Mouse (Mus musculus) bone marrow, adult 2 months (tissue): ENCODE measurements around the gene Crebrf. TPM values are rescaled to one million over a fixed set of nuclear protein-coding genes. Genes with fewer than 3 reads are reported as not detected.

Source experiments
- H3K27ac ChIP-seq: fragments of 200-500 bp; 2 replicates; pipeline ENCODE4 v1.5.1; 2012; ENCODE audit warnings: low read depth, mild to moderate bottlenecking, control low read depth, inconsistent platforms, low read length; ENCODE audit not compliant: control insufficient read depth, poor library complexity, insufficient read depth
- H3K4me1 ChIP-seq: fragments of 200-500 bp; 2 replicates; pipeline ENCODE4 v1.6.1; 2011; ENCODE audit warnings: low read length; ENCODE audit not compliant: control insufficient read depth, insufficient read depth
- H3K4me3 ChIP-seq: fragments of 200-500 bp; replicated peaks from 2 replicates; pipeline ENCODE3; 2011; ENCODE audit warnings: mild to moderate bottlenecking, low read depth, low read length, control low read depth; ENCODE audit not compliant: control insufficient read depth
- CTCF ChIP-seq: fragments of 200-500 bp; IDR thresholded peaks from 2 replicates; pipeline ENCODE4 v1.5.1; 2011; ENCODE audit warnings: low read length, control low read depth; ENCODE audit not compliant: control insufficient read depth, insufficient read depth
- POLR2A ChIP-seq: fragments of 200-500 bp; IDR thresholded peaks from 2 replicates; pipeline ENCODE4 v1.6.1; 2011; ENCODE audit warnings: low read depth, mild to moderate bottlenecking, control low read depth, low read length, borderline replicate concordance; ENCODE audit not compliant: control insufficient read depth
- WGBS: fragments of 180-500 bp; shearing (Covaris S2); methylation state at CpG from one replicate; pipeline ENCODE4 v1.1.7; 2018; 5-methylcytosine and 5-hydroxymethylcytosine counted together
- polyA plus RNA-seq: library from polyadenylated mRNA; stranded (reverse); fragments of >200 nt; gene quantifications from 2 replicates; pipeline ENCODE4 v1.2.4, GENCODE M21; 2011; ENCODE audit warnings: low replicate concordance; ENCODE audit not compliant: missing spikeins, insufficient read depth, insufficient read length

The Crebrf gene
- polyA plus RNA-seq, 1 experiment, result 28.1 TPM

DNA sequence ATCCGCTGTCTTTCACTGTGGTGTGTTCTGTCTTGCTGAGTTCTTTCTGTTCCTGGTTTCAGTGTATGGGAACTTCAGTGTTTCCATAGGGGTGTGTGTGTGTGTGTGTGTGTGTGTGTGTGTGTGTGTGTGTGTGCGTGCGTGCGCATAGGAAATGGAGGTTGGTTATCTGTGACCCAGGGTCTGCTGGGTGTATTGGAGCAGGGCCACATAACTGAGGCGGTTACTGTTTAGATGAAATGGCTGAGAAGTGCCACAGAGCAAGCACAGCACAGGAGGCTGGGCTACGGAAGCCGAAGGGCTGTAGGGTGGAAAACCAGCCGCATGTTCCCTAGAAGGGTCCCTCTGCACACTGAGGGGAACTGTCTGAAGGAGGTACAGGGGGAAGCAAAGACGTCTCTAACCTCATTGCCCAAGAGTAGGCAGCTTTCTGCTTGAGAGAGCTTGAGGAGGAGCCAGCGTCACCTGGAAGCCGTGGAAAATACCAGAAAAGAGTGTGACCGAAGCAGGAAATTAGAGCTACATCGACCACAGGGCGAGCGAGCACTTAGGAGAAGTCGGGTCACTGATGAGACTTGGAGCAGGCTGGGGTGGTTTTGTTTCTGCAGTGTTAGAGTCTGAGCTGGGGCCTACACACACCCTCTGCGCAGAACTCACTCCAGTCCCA, 29.0 kb upstream of the Crebrf start:
- 61% methylated on average over 17 of the region's 17 CpGs for WGBS

GRCm38 (mm10) chr17:26688795-26689735, 26.4 kb upstream of the Crebrf start:
- WGBS, result 76% methylated on average over 8 of the region's 8 CpGs
- no peaks in the 10 kb centered on the region; the same call in none of the 2 replicates for H3K4me1 ChIP-seq
- H3K4me3 ChIP-seq, result no peak overlapping the region
- no peak overlapping the region for H3K27ac ChIP-seq
- TF ChIP-seq CTCF (no peak), POLR2A (no peak)

More for the DNA sequence above, 29.0 kb upstream of the Crebrf start:
- no peak overlapping the region for H3K4me3 ChIP-seq
- H3K27ac ChIP-seq, result no peak overlapping the region
- H3K4me1 ChIP-seq, result no peaks in the 10 kb centered on the region; the same call in none of the 2 replicates
- TF ChIP-seq POLR2A (no peak), CTCF (no peak)

GRCm38 (mm10) chr17:26689810-26690209, 25.6 kb upstream of the Crebrf start:
- no peak overlapping the region for H3K27ac ChIP-seq

GRCm38 (mm10) chr17:26690236-26690635, 25.2 kb upstream of the Crebrf start:
- no peak overlapping the region for H3K4me3 ChIP-seq
- H3K27ac ChIP-seq, result no peak overlapping the region
- WGBS, result 82% methylated on average over 5 of the region's 5 CpGs
- TF ChIP-seq POLR2A, result no peak
- TF ChIP-seq CTCF, result no peak
- H3K4me1 ChIP-seq, result no peaks in the 10 kb centered on the region; the same call in none of the 2 replicates

More at GRCm38 (mm10) chr17:26689810-26690209, 25.6 kb upstream of the Crebrf start:
- WGBS, result 76% methylated on average over 2 of the region's 2 CpGs
- TF ChIP-seq POLR2A, result no peak
- TF ChIP-seq CTCF, result no peak
- Histone ChIP-seq H3K4me1 (no peaks in the 10 kb centered on the region; the same call in none of the 2 replicates), H3K4me3 (no peak overlapping the region)

DNA sequence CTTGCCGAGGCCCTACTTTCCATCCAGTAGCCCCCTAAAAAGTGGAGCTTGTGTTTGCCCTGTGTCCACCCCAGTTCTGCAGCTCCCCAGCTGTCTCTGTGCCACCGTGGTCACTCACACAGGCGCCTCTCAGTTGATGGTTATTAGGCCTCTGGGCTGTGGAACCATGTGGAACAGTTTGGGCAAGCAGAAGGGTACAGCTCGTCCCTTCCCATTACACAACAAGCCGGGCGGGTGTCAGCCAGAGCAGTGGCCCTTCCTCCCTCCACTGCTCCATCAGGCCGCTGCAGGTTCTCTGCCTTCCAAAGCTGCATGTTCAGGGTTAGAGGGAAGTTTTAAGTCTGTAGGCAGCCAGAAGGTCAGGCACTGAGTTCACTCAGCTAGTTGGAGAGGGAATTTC, 24.3 kb upstream of the Crebrf start:
- 61% methylated on average over 7 of the region's 7 CpGs for WGBS
- Histone ChIP-seq H3K4me3 (no peak overlapping the region), H3K4me1 (no peaks in the 10 kb centered on the region; the same call in none of the 2 replicates), H3K27ac (no peak overlapping the region)
- TF ChIP-seq POLR2A (no peak), CTCF (no peak)

DNA sequence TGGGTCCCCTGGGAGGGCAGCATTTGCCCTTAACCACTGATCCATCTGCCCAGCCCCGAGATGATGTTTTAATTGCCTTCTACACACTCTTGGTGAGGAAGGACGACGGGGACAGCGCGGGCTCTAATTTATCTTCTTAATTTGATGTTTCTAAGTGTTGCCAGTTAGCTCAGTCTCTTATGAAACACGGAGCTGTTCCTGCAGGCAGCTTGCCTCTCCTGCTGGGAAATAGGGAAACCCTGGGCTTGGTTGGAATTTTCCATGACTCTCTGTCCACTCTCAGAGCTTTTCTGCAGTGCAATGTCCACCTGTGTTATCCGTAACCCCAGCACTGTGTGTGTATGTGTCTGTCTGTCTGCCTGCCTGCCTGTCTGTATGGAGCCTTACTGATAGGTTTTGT, 22.0 kb upstream of the Crebrf start:
- TF ChIP-seq POLR2A, result no peak
- no peak for TF ChIP-seq CTCF
- Histone ChIP-seq H3K4me3 (no peak overlapping the region), H3K4me1 (no peaks in the 10 kb centered on the region; the same call in none of the 2 replicates), H3K27ac (no peak overlapping the region)
- WGBS, result 93% methylated on average over 7 of the region's 7 CpGs

DNA sequence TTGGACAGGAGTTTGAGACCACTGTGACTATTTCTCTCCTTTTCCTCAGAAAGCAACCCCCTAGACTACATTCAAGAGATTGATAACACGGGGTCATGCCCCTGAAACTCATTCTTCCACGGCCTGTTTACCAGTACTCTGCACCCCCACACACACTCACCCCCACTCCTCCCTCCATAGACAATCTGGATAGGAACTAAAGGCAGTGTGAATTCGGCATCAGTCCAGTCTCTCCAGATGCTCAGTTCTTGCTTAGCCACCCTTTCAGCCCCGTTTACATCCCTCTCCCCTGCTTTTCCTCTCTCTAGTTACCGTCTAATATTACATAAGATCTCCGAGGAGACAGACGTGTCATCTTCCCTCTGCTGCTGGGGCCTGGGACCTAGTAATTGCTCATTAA, 21.3 kb upstream of the Crebrf start:
- no peak for TF ChIP-seq POLR2A
- TF ChIP-seq CTCF, result no peak
- WGBS, result 70% methylated on average over 7 of the region's 7 CpGs
- Histone ChIP-seq H3K4me3 (no peak overlapping the region), H3K27ac (no peak overlapping the region), H3K4me1 (no peaks in the 10 kb centered on the region; the same call in none of the 2 replicates)

DNA sequence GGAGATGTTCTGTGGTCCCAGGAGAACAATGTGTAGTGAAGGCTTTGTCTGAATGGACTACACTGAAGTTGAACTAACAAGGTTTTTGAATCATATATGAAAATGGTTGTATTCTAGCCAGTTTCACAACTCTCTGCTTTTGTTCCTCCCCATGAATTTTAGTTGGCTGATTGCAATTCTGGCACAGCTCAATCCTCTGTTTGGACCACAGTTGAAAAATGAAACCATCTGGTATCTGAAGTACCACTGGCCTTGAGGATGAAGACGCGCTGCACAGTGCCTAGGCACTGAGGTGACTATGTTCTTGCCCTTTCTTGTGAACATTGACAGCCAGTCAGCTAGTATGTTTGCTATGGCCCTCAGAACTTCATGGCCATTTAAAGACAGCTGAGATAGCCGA, 20.3 kb upstream of the Crebrf start:
- TF ChIP-seq CTCF, result no peak
- TF ChIP-seq POLR2A, result no peak
- Histone ChIP-seq H3K27ac (no peak overlapping the region), H3K4me3 (no peak overlapping the region), H3K4me1 (no peaks in the 10 kb centered on the region; the same call in 1 of the 2 replicates)
- WGBS, result 93% methylated on average over 3 of the region's 3 CpGs
